Mouse (Mus musculus) E14TG2a.4 (cell line): ENCODE measurements around the gene Shc3.

Source experiments
- CTCF ChIP-seq: conservative IDR thresholded peaks from 2 replicates; pipeline ENCODE4 v1.5.1; 2014; ENCODE audit warnings: low read length
- NANOG ChIP-seq: IDR thresholded peaks from 2 replicates; pipeline ENCODE4 v1.6.1; 2014; ENCODE audit warnings: borderline replicate concordance, low read length, mixed read lengths
- POU5F1 ChIP-seq: IDR thresholded peaks from 2 replicates; pipeline ENCODE4 v1.6.1; 2014; ENCODE audit warnings: low read length, borderline replicate concordance

GRCm38 (mm10) chr13:51468697-51469250 lies 100.4 kb downstream of the Shc3 start:
- no peak for TF ChIP-seq CTCF
- TF ChIP-seq NANOG, result no peak
- no peak for TF ChIP-seq POU5F1
